Mouse (Mus musculus) thymus, adult 2 months (tissue): ENCODE measurements around the gene Sytl3.
"Not testable (repeated sequence)": the region's sequence is repeated elsewhere in the genome, so short reads cannot be mapped to it uniquely, and the experiment has no call there.

ENCODE experiments used
- CTCF ChIP-seq: fragments of 200-500 bp; IDR thresholded peaks from 2 replicates; pipeline ENCODE4 v1.5.1; 2012; ENCODE audit warnings: mild to moderate bottlenecking, control low read depth, low read length, moderate library complexity, borderline replicate concordance; ENCODE audit not compliant: control insufficient read depth, poor library complexity, insufficient read depth; ENCODE audit errors: extremely low read depth
- POLR2A ChIP-seq: fragments of 200-500 bp; IDR thresholded peaks from 2 replicates; pipeline ENCODE4 v1.6.1; 2012; ENCODE audit warnings: mild to moderate bottlenecking, low read length, control low read depth, moderate library complexity; ENCODE audit not compliant: control insufficient read depth, poor library complexity, insufficient read depth; ENCODE audit errors: extremely low read depth

DNA sequence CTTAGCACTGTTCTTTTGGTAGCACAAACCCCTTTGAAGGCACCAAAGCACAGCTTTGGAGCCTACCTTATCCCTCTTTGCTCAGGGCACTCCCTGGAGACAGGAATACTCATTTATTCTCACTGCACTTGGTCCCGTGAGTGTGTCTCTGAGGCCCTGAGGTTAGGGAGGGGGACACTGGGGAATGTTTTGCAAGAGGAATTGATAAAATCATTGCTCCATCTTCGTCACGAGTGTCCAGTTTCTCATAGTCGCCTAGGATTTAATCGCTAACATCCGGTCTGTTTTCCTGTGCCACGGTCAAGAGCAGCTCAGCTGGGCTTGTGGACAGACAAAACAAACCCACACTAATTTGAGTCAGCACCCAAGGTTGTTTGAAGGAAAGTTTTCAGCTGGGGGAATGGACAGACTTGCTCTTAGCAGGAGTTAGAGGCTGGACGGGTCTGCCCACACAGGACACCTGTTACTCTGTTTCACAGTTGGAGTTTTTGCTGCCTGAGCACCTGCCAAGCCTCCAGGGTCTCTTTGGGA, 26.5 kb downstream of the Sytl3 start:
- TF ChIP-seq CTCF, POLR2A: not testable (repeated sequence)
